Mouse (Mus musculus) lung, adult 2 months (tissue): ENCODE data around the gene Tmem82. TPM values are rescaled to one million over a fixed set of nuclear protein-coding genes. Genes with fewer than 3 reads are reported as not detected.

Source experiments
- DNase-seq: peaks from one replicate; pipeline ENCODE4 v3.0.0; 2022
- H3K4me1 ChIP-seq: fragments of 200-500 bp; 2 replicates; pipeline ENCODE4 v1.6.1; 2011; ENCODE audit warnings: low read length; ENCODE audit not compliant: control insufficient read depth, insufficient read depth
- H3K4me3 ChIP-seq: fragments of 200-500 bp; replicated peaks from 2 replicates; pipeline ENCODE3; 2011; ENCODE audit warnings: low read depth, mild to moderate bottlenecking, control low read depth, low read length; ENCODE audit errors: extremely low read depth
- CTCF ChIP-seq: fragments of 200-500 bp; IDR thresholded peaks from 2 replicates; pipeline ENCODE4 v1.5.1; 2011; ENCODE audit warnings: mild to moderate bottlenecking, low read length, control low read depth; ENCODE audit not compliant: insufficient read depth
- POLR2A ChIP-seq: fragments of 200-500 bp; IDR thresholded peaks from 2 replicates; pipeline ENCODE4 v1.6.1; 2011; ENCODE audit warnings: low read depth, mild to moderate bottlenecking, control low read depth, low read length, borderline replicate concordance; ENCODE audit errors: extremely low read depth
- WGBS: fragments of 180-500 bp; shearing (Covaris S2); methylation state at CpG from one replicate; pipeline ENCODE4 v1.1.7; 2018; 5-methylcytosine and 5-hydroxymethylcytosine counted together
- polyA plus RNA-seq: library from polyadenylated mRNA; depleted of rRNA; stranded (reverse); fragments of >200 nt; gene quantifications from 2 replicates; pipeline ENCODE4 v1.2.3, GENCODE M21; 2012

The Tmem82 gene
- polyA plus RNA-seq, 1 experiment = 5.1 TPM

DNA sequence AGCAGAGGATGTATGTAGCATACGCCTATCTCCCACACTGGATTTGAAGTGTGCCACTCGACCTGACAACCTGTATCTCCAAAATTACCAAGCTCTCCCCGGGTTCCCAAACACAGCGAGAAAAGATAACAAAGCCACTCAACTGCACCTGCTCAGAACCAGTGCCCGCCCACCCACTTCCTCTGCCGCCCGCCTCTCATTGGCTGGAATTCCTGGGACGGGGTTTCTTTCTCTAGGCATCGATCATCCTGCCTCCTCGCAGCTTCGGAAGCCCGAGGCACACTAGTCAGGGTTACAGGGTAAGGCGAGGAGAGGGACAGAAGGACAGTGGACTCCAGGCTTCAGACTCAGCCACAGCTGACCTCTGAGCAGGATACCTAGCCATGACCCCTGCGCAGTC, 10.2 kb upstream of the Tmem82 start:
- no peak for TF ChIP-seq CTCF
- TF ChIP-seq POLR2A = no peak
- peaks cover under 1% of the 10 kb centered on the region; the same call in 1 of the 2 replicates for H3K4me1 ChIP-seq

DNA sequence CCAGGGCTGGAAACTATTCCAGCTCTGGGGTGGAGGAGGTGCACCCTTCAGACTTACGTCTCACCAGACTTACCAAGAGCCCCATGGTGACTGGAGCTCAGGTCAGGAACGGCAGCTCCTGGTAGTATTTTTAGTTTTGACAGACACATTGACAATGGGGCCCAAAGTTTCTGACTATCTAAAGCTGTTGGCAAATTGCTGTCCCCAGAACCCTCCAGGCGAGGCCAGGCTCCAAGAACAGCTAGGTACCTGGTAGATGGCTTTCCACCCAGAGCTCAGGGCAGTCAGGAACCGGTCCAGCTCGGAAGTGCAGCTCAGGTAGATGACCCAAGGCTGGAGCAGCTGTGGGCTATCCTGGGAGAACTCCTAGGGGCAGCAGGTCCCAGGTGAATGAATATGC, 9.1 kb upstream of the Tmem82 start:
- TF ChIP-seq CTCF = no peak
- TF ChIP-seq POLR2A = no peak
- no peak for DNase-seq
- peaks cover 4% of the 10 kb centered on the region; the same call in 1 of the 2 replicates for H3K4me1 ChIP-seq
- 88% methylated on average over 5 of the region's 5 CpGs for WGBS
- H3K4me3 ChIP-seq = no peak overlapping the region

More for the DNA sequence above, 10.2 kb upstream of the Tmem82 start:
- 78% methylated on average over 14 of the region's 14 CpGs for WGBS
- H3K4me3 ChIP-seq = no peak overlapping the region
- DNase-seq = no peak

DNA sequence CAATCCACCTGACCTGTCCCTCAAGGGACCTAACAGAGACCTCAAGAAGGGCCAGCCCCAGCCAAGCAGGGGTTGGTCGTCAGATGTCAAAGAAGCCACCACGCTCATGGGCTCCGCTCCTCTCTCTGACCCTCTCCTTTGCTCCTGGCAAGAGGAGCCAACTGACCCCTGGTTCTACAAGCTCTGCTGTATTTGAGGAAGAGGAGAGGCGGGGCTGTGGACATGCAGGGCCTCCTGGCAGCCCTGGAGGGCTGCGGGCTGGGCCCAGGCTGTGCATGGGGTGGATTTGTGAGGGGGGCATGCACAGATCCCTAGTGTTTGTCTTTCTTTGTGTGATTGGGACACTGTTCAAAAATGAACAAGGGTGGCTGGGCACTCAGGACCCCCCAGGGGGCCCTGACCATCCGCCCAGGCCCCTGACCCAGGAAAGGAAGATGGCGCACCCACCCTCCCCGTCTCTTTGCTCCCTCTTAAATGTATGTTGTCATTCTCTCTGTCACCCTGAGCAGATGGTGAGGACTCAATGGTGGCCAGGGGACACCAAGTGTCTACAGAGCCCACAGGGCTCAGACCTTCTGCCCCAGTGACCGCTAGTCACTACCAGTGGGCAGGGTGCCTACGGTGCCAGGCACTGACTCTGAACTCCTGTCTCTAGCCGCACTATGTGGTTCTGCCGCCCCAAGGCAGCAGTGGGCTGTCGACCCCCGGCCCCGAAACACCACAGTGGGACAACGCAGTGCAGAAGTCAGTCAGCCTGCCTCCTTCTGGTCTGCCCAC, 7.5 kb upstream of the Tmem82 start:
- 88% methylated on average over 16 of the region's 16 CpGs for WGBS
- TF ChIP-seq POLR2A (no peak), CTCF (no peak)

DNA sequence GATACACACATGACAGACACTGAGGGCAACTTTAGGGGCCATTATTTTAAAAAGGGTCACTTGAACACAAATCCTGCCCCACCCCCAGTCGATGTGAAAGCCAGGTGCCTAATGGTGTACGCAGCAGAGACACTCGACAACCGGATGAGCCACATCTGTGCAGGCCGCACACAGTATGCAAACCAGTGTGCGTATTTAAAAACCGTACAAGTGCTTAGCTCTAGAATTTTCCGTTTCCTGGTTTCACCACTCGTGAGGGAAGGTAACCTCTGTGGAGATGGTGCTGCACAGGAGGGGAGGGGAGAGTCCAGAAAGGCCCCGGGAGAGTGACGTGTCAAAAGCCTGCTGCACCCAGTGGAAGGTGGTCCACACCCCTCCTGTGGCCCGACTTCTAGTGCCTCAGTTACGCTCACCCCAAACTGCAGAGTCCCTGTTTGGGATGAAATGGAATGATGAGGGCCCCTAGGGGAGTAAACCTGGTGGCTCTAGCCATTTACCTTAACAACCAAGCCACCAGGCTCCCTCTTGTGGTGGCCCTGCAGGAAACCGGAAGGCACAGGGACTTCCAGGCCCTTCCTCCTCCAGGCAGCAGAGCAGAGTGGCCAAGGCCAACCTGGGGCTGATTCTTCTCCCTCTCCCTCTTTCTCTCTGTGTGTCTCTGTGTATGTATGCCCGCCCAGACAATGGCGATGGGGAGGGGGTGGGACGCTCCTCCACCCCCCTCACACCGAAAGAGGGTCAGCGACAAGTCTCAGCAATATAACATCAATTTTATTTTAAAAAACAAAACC, 6.7 kb upstream of the Tmem82 start:
- no peak for TF ChIP-seq POLR2A
- peak; percentile 66 for TF ChIP-seq CTCF
- H3K4me3 ChIP-seq = no peak overlapping the region
- DNase-seq = peak; percentile 28
- WGBS = 71% methylated on average over 19 of the region's 19 CpGs
- peaks cover 4% of the 10 kb centered on the region; the same call in 1 of the 2 replicates for H3K4me1 ChIP-seq

More for the DNA sequence above, 7.5 kb upstream of the Tmem82 start:
- Histone ChIP-seq H3K4me3 (no peak overlapping the region), H3K4me1 (peaks cover 4% of the 10 kb centered on the region; the same call in 1 of the 2 replicates)
- no peak for DNase-seq

DNA sequence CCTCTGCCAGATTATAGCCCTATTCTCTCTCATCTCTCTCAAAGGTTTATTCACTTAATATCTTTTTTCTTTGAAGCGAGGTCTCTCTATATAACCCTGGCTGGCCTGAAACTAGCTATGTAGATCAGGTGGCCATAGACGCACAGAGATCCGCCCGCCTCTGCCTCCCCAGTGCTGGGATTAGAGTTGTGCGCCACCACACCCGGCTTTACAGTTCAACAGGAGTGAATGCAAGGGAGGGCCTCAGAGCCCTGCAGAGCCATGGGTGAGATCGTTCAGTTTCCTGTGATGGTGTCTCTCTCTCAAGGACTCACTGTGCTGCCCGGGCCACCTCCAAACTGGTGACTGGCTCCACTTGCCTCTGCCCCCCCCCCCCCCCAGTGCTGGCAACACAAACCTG, 5.7 kb upstream of the Tmem82 start:
- Histone ChIP-seq H3K4me1 (peaks cover 4% of the 10 kb centered on the region; the same call in 1 of the 2 replicates), H3K4me3 (no peak overlapping the region)
- no peak for DNase-seq
- TF ChIP-seq POLR2A (no peak), CTCF (no peak)
- WGBS = 78% methylated on average over 8 of the region's 8 CpGs

DNA sequence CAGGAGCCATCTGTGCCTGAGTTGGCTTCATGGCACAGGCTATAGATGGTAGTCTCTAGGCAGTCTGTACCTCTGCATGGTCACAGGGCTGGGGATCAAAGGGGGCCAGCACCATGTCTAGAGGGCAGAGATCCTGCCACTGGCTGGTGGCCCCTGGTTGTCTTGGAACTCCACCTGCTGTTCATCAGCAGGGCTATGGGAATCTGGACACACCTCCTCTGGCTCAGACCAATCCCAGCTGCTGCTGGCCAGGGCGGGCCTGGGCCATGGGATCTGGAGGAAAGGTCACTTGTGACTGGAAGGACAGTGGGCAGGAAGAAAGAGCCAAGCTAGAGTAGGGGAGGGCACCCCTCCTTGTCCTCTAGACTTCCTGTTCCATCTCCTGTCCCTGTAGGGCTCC, 5.2 kb upstream of the Tmem82 start, which contains the start of gene Slc25a34:
Gene Slc25a34 (minus strand): TSS at position 156 of the 400 bp plus-strand sequence.
- H3K4me3 ChIP-seq = no peak within 1 kb of the TSS
- DNase-seq = peak; percentile 31
- 20% methylated on average over 1 of the region's 1 CpGs for WGBS
- no peak for TF ChIP-seq POLR2A
- TF ChIP-seq CTCF = no peak
- H3K4me1 ChIP-seq = peaks cover 8% of the 10 kb centered on the region

DNA sequence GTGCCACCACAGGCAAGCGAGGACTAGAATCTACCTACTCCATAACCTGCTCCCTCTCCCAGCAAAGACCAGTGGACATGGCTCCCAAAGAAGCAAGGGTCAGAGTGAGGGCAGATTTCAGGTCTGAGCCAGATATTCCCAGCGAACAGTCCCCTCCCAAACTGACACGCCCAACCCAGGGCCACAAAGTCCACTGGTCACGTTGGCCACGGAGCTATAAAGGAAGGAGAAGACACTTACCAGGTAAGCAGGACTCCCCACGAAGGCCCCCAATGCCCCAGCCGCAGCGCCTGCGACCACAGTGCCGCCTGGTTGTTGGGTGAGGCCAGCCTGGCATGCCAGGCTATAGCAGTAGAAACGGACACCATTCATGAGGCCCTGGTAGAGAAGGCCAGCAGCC, 4.6 kb upstream of the Tmem82 start:
- 84% methylated on average over 11 of the region's 11 CpGs for WGBS
- H3K4me3 ChIP-seq = no peak overlapping the region

DNA sequence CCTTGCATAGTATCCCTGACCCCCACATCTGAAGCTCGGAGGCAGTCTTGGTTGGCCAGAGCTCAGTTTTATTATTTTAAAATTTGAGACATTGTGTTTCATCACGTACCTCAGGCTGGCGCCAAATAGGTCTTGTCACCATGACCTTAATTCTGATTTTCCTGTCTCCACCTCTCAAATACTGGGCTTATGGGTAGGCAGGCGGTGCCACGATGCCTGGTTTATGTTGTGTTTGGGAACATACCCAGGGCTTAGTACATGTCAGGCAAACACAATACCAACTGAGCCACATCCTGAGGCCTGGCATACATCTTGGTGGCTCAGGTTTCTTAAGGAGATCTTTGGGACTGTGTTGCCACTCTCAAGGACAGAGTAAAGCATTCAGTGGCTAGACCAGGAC, 4.1 kb upstream of the Tmem82 start:
- Histone ChIP-seq H3K4me3 (no peak overlapping the region), H3K4me1 (peaks cover 10% of the 10 kb centered on the region)
- 69% methylated on average over 5 of the region's 5 CpGs for WGBS
- DNase-seq = no peak
- TF ChIP-seq CTCF (no peak), POLR2A (no peak)

More for the DNA sequence above, 4.6 kb upstream of the Tmem82 start:
- TF ChIP-seq POLR2A (no peak), CTCF (no peak)
- no peak for DNase-seq
- peaks cover 8% of the 10 kb centered on the region for H3K4me1 ChIP-seq

DNA sequence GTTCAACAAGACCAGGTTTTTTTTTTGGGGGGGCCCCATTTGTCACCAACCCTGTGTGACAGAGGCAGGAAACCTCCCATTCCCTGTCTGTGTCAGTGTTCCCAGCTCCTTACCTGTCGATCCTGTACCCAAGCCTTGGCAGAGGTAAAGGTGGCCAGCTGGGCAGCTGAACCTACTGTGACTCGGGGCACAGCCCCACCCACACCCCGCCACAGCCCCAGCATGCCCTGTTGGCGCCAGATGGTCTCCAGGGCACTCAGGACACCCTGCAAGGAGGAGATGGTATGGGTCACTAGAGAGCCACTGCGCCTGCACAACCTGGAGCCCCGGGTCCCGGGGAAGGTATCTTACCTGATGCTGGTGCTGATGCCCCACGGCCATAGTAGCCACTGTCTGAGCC, 3.7 kb upstream of the Tmem82 start:
- no peak for TF ChIP-seq CTCF
- no peak for TF ChIP-seq POLR2A
- DNase-seq = no peak
- Histone ChIP-seq H3K4me3 (no peak overlapping the region), H3K4me1 (peaks cover 13% of the 10 kb centered on the region)
- 84% methylated on average over 8 of the region's 8 CpGs for WGBS

DNA sequence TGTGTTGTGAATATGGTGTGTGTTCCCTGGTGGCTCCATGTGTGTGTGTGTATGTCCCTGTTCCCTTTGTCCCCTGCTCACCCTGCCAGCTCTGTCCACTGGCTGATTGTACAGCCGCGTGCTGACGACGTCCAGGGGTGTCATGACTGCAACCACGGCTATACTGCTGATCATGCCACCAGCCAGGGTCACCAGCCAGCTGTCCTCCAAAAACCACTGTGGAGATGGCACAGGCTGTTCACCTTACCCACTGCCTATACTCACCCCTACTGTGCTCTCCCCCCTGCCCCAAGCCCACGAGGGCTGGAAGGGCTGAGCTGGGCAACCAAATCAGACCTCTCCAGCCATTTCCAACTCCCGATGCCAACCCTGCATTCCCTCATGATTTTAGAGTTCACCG, 2.9 kb upstream of the Tmem82 start:
- WGBS = 79% methylated on average over 8 of the region's 8 CpGs
- H3K4me1 ChIP-seq = peaks cover 13% of the 10 kb centered on the region
- no peak for DNase-seq
- TF ChIP-seq POLR2A = no peak
- no peak for TF ChIP-seq CTCF
- H3K4me3 ChIP-seq = no peak overlapping the region
